Mouse (Mus musculus) urinary bladder, adult 2 months (tissue): Measurements from ENCODE around the gene Usp10. TPM values are rescaled to one million over a fixed set of nuclear protein-coding genes. Genes with fewer than 3 reads are reported as not detected.

Experiments used
- DNase-seq: peaks from one replicate; pipeline ENCODE4 v3.0.0; 2022; ENCODE audit warnings: low spot score
- polyA plus RNA-seq: library from polyadenylated mRNA; depleted of rRNA; stranded (reverse); fragments of >200 nt; gene quantifications from 2 replicates; pipeline ENCODE4 v1.2.3, GENCODE M21; 2012

Usp10 gene
- polyA plus RNA-seq, 1 experiment, result 56.0 TPM

GRCm38 (mm10) chr8:119915298-119915697, 5.1 kb downstream of the Usp10 start:
- no peak for DNase-seq

DNA sequence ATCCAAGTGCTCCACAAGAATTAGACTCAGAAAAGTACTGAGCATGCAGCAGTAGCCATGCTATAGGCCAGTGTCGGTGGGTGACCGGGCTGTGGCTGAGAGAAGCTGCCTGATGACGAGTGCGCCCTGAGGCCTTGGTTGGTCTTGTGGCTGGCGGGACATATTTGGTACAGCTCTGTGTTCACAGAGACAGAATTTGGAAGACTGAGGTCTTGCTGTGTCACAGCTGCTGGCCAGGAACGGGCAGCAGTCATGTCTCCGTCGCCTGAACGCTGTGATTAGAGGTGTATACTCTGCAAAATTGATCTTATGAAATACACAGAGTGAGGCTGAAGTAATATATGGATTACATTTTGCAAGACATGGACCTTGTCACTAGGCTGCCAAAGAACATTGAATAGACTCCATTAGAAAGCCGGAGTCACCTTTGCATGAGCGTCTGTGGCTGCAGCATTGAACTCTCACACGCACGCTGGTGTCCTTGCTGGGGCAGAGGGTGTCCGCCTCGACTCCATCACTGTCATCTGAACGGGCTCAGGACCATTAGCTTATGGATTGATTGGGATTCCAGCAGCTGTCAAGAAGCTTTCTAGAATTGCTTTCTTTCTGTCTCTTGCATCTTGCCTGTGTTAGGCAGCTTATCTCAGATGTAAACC, 6.2 kb downstream of the Usp10 start:
- no peak for DNase-seq

- DNase-seq, result no peak
These were observed 7.3 kb downstream of the Usp10 start for GRCm38 (mm10) chr8:119917415-119917814.

DNA sequence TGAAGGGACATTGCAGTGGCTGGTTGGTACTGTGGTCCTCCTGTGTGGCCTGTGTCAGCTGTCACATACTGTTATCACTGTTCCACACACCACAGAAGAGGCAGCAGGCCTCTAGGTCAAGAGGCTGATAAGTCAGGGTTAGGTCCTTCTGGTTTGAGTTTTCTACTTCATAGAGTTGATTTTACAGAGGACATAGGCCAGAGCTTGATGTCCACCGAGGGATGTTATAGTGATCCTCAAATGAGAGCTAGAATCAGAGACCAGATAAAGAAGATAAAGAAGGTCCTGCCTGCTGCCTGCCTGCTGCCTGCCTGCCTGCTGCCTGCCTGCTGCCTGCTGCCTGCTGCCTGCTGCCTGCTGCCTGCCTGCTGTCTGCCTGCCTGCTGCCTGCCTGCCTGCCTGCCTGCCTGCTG, 8.0 kb downstream of the Usp10 start:
- DNase-seq, result no peak

GRCm38 (mm10) chr8:119923259-119923658, 13.1 kb downstream of the Usp10 start:
- no peak for DNase-seq

- DNase-seq, result no peak
These were observed 15.3 kb downstream of the Usp10 start for GRCm38 (mm10) chr8:119925428-119925827.

DNA sequence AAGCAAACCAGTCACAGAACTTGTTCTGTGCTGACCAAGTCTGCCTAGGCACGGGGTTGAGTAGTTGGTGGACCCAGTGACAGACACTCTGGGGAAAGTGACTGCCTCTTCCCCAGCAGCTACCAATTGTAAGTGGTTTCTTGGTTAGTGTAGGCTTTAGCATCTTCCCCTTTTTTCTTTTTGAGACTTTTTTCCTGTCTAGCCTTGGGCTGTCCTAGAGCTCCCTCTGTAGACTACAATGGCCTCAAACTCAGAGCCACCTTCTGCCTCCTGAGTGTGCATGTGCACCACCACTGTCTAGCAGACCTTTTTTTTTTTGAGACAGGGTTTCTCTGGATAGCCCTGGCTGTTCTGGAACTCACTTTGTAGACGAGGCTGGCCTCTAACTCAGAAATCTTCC, 16.3 kb downstream of the Usp10 start:
- DNase-seq, result no peak

DNA sequence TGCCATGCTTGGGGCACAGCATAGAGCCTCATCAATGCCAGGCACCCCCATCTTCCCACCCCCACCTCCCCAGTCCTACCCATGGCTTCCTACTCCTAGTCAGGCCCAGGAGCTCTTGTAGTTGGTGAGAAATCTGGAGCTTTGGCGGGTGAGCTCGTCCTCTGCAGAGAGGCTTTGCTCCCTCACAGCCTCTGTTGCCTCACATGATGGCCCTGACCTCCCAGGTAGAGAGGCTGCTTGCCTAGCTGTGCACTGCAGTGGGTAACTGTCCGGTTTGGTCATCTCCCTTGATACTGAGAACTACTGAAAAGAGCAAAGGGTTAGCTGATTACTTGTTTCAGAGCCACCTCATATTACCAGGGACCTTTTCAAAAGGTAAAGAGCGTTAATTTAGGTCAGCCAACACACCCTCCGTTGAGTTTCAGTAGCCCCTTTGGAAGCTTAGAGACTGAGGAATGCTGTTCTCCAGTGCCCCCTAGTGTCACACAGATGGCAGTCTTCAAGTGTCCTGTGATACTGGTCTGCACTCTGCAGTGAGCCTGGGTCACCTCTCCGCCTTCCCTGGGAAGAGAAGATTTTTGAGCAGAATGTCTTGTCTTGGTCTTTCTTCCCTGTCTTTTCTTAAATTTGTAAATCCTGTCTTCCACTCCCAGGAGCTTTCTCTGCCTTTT, 17.4 kb downstream of the Usp10 start:
- no peak for DNase-seq

- DNase-seq, result no peak
These were observed 21.2 kb downstream of the Usp10 start for GRCm38 (mm10) chr8:119931317-119931716.

DNA sequence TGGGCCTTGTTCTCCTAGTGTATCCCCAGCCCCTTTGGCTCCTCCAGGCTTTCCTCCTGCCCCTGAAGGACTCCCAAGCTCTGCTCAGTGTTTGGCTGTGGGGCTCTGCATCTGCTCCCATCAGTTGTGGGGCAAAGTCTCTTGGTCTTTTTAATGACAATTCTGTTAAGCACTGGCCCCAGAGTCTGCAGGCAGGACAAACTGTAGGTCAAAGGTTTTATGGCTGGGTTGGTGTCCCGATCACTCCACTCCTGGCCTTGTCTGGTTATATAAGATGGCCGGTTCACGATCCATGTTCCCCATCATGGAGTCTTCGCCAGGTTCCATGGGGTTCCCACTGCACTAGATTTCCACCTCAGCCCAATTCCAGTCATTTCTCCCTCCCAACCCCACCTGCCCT, 23.5 kb downstream of the Usp10 start:
- no peak for DNase-seq

GRCm38 (mm10) chr8:119935541-119935940, 25.4 kb downstream of the Usp10 start:
- no peak for DNase-seq

GRCm38 (mm10) chr8:119938481-119938880, 28.3 kb downstream of the Usp10 start:
- no peak for DNase-seq

GRCm38 (mm10) chr8:119939336-119939735, 29.2 kb downstream of the Usp10 start:
- DNase-seq, result no peak

DNA sequence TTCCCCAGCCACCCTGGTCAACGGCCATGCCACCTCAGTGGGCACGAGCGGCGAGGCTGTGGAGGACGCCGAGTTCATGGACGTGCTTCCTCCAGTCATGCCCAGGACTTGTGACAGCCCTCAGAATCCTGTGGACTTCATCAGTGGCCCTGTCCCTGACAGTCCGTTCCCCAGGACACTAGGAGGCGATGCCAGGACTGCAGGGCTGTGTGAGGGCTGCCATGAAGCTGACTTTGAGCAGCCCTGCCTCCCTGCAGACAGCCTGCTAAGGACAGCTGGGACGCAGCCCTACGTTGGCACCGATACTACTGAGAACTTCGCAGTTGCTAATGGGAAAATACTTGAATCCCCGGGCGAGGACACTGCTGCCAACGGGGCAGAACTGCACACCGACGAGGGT, 31.3 kb downstream of the Usp10 start:
- DNase-seq, result no peak

DNA sequence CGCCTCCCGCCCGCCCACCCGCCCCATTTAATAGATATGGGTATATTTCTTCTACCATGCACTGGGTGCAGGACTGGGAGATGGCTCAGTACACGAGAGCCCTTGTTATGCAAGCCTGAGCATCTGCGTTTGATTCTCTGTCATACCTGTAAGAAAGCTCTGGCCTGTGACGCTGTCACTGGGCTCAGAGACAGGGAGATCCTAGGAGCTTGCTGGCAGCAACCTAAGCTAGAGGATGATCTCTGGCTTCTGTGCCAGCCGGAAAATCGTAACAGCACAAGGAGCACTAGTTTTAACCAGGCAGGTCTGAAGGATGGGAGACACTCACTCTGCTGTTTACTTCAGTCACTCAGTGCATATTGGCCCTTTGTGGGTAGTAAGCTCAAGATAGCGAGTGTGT, 33.5 kb downstream of the Usp10 start:
- no peak for DNase-seq

DNA sequence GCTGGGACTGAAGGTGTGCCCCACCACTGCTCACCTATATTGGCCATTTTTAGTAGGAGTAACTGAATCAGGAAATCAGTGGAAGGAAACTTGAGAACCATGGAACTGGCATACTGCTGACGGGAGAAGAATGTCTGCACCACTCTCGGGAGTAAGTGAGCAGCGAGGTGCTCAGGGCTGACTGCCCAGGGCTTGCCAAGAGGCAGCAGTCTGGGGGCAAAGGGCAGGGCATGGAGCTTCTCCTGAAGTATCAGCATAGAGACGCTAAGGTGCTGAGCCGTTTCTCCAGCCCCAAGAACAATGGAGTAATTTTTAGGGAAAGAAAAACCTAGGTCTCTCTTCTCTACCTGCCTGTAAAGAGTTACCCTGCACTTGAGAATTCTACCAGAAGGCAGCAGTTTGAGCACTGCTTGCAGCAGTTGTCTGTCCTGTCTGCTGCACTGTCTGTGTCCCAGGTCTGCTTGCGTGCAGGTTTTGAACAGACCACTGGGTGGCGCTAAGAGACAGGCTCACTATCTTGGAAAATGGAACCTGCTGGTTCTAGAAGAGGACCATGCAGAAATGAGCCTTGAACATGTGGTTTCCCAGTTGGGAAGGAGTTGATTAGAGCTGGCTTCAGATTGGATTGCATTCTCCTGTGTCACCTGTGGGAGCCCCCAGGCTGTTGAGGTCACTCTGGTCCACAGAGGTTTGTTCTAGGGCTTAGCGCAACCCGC, 34.1 kb downstream of the Usp10 start:
- DNase-seq, result peak; percentile 49

DNA sequence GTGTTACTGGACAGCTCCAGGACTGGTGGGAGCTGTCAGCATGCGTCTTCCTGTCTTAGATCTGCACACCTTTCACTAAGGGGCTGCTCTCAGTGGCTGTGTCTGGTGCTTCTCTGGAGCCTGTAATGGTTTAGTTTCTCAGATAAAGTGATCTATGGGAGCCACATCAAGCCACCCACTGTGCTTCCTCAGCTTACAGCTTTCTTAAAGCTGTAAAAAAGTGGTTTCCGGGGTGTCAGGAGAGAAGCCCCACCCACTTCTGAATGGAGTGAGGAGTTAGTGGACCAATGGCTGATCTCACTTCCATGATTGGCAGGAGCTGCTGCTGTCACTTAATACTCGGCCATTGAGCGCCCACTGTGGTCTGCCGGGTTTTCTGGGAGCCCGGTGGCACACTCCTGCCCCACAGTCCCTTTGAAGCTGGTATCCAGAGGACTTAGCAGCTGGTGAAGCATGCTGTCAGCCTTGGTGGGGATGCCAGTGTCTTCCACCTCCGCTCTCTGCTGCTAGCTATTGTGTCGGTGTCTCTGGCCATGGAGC, 36.2 kb downstream of the Usp10 start:
- no peak for DNase-seq

DNA sequence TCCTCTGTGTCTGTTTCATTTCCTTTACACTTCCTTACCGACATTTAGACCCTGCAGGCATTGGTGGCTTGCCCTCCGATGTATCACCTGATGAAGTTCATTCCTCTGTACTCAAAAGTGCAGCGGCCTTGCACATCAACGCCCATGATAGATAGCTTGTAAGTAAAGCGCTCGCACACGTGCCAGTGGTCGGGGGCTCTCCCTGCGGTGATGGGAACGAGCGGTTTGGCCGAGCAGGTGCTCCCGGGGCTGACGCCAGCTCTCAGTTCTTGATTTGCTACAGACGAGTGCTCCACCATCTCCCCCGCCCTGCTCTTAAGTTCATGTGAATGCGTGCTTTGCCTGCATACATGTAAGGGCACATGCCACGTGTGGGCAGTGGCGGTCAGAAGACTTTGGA, 37.5 kb downstream of the Usp10 start:
- no peak for DNase-seq

DNA sequence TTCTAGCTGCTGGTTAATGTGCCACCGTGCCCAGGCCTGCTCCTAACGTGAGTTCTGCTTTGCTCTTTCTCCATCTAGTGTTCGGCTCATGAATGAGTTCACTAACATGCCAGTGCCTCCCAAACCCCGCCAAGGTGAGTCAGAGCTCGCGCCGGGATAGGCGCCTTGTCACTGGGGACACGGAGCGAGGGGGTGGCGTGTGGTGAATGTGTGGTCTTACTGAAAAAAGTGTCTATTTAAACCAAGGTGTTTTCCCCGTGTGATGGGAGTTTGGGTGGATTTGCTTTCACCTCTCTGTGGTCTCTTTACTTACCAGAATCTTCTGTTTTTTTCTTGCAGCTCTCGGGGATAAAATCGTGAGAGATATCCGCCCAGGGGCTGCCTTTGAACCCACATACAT, 38.2 kb downstream of the Usp10 start:
- no peak for DNase-seq

GRCm38 (mm10) chr8:119952282-119952681, 42.1 kb downstream of the Usp10 start:
- no peak for DNase-seq

- no peak for DNase-seq
These were observed 42.6 kb downstream of the Usp10 start for GRCm38 (mm10) chr8:119952747-119953146.

- no peak for DNase-seq
These were observed 45.2 kb downstream of the Usp10 start for GRCm38 (mm10) chr8:119955333-119955732.

GRCm38 (mm10) chr8:119958076-119958475, 47.9 kb downstream of the Usp10 start:
- no peak for DNase-seq
